Mouse (Mus musculus) heart, embryonic 13.5 days (tissue): ENCODE results near the gene Aebp1. TPM values are rescaled to one million over a fixed set of nuclear protein-coding genes. Genes with fewer than 3 reads are reported as not detected.

Experiments
- ATAC-seq: fragments of 200-750 bp; cut with Nextera tagmentation; 2 replicates; pipeline ENCODE4 v1.8.0; 2017; ENCODE audit warnings: moderate TSS enrichment; ENCODE audit not compliant: insufficient number of reproducible peaks, low FRiP score, low TSS enrichment; ENCODE audit errors: extremely low read depth
- H3K27ac ChIP-seq: fragments of 300-500 bp; sonication (generic); replicated peaks from 2 replicates; pipeline ENCODE4 v1.5.1; 2015; ENCODE audit warnings: moderate library complexity, mild to moderate bottlenecking, inconsistent platforms
- H3K27me3 ChIP-seq: fragments of 300-500 bp; sonication (generic); replicated peaks from 2 replicates; pipeline ENCODE4 v1.6.1; 2015; ENCODE audit warnings: mild to moderate bottlenecking, inconsistent platforms
- H3K36me3 ChIP-seq: fragments of 300-500 bp; sonication (generic); 2 replicates; pipeline ENCODE4 v1.6.1; 2015; ENCODE audit warnings: mild to moderate bottlenecking, inconsistent platforms
- H3K4me1 ChIP-seq: fragments of 300-500 bp; sonication (generic); 2 replicates; pipeline ENCODE4 v1.6.1; 2015; ENCODE audit warnings: inconsistent platforms
- H3K4me2 ChIP-seq: fragments of 300-500 bp; sonication (generic); 2 replicates; pipeline ENCODE4 v1.6.1; 2015; ENCODE audit warnings: inconsistent platforms, mild to moderate bottlenecking, moderate library complexity
- H3K4me3 ChIP-seq: fragments of 300-500 bp; sonication (generic); 2 replicates; pipeline ENCODE4 v1.5.1; 2015; ENCODE audit warnings: moderate library complexity, mild to moderate bottlenecking, inconsistent platforms
- H3K9ac ChIP-seq: fragments of 300-500 bp; sonication (generic); 2 replicates; pipeline ENCODE4 v1.6.1; 2015; ENCODE audit warnings: inconsistent platforms, mild to moderate bottlenecking, moderate library complexity
- H3K9me3 ChIP-seq: fragments of 300-500 bp; sonication (generic); 2 replicates; pipeline ENCODE4 v1.6.1; 2016; ENCODE audit warnings: inconsistent platforms
- WGBS: fragments of 180-500 bp; shearing (Covaris S2); methylation state at CpG from one replicate; pipeline ENCODE4 v1.1.7; 2015; ENCODE audit warnings: mixed read lengths; 5-methylcytosine and 5-hydroxymethylcytosine counted together
- polyA plus RNA-seq: library from polyadenylated mRNA; unstranded; fragments of >200 nt; fragmentation: Nextera tagmentation; extraction: Ambion mirVana; gene quantifications from 2 replicates; pipeline ENCODE4 v1.2.1, GENCODE M21; 2015

Gene Aebp1
- polyA plus RNA-seq, 1 experiment from 2014 or later = 36.1 TPM

GRCm38 (mm10) chr11:5856479-5857130, 5.1 kb upstream of the Aebp1 start:
- no peak overlapping the region for H3K9ac ChIP-seq
- peaks cover 16% of the 10 kb centered on the region; the same call in 1 of the 2 replicates for H3K27me3 ChIP-seq
- H3K9me3 ChIP-seq = no peaks in the 10 kb centered on the region
- no peak for ATAC-seq
- no peak overlapping the region for H3K4me2 ChIP-seq
- H3K4me1 ChIP-seq = peaks cover 40% of the 10 kb centered on the region
- H3K27ac ChIP-seq = no peak overlapping the region
- no peaks in the 10 kb centered on the region for H3K36me3 ChIP-seq
- WGBS = 56% methylated on average over 8 of the region's 8 CpGs
- H3K4me3 ChIP-seq = no peak overlapping the region

GRCm38 (mm10) chr11:5858723-5859122, 3.0 kb upstream of the Aebp1 start:
- H3K9ac ChIP-seq = no peak overlapping the region
- no peak overlapping the region for H3K4me2 ChIP-seq
- 84% methylated on average over 1 of the region's 1 CpGs for WGBS
- peaks cover 46% of the 10 kb centered on the region for H3K4me1 ChIP-seq
- H3K4me3 ChIP-seq = no peak overlapping the region
- no peak overlapping the region for H3K27ac ChIP-seq
- no peaks in the 10 kb centered on the region for H3K9me3 ChIP-seq
- no peak for ATAC-seq
- peaks cover 33% of the 10 kb centered on the region; the same call in 1 of the 2 replicates for H3K27me3 ChIP-seq
- H3K36me3 ChIP-seq = no peaks in the 10 kb centered on the region

DNA sequence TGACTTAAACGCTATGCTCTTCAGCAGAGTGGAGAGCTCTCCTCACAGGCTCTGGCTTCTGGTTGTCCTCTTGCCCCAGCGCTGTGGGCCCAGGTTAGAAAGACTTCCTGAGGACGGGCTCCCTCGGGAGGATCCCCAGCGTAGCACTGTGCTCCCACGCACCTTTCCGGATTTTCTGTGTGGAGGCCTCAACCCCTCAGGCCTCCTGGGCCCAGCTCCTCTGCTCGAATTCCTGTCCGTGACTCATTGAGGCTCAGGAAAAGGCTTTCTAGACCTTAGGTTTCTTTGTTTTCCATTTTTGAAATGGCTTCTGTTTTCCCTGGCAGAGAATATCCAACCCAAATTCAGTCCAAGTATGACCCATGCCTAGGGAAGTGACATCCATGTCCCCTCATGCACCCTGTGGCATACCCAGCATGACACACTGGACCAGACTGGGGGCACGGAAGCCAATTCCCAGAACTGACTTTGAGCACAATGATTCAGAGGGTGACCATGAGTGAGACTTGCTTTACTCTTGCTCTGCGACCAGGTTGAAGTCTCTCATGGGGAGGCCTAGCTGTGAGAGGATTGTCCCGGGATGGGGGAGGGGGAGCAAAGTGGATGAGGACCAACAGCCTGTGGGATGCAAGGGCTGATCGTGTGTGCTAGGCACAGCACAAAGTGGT, 1.7 kb upstream of the Aebp1 start:
- Histone ChIP-seq H3K4me3 (no peak overlapping the region), H3K27ac (no peak overlapping the region), H3K27me3 (peaks cover 35% of the 10 kb centered on the region; the same call in 1 of the 2 replicates), H3K4me1 (peaks cover 46% of the 10 kb centered on the region), H3K4me2 (no peak overlapping the region), H3K9me3 (no peaks in the 10 kb centered on the region), H3K9ac (no peak overlapping the region), H3K36me3 (peaks cover 11% of the 10 kb centered on the region)
- 76% methylated on average over 13 of the region's 13 CpGs for WGBS
- no peak for ATAC-seq

DNA sequence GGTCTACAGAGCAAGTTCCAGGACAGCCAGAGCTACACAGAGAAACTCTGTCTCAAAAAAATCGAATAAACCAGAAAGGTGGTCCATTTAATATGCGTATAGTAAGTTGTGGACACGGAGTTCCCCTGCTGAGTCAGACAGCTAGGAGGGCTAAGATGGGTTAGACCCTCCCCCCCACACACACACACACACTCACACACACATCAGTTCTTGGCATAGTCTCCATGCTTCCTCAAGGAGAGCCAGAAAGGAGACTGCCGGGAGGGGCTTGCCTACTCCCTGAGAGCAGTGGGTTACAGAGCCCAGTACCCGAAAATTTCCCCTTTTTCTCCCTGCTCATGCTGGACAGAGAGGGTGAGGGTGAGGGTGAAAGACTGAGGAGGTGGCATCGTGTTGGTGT, 1.1 kb upstream of the Aebp1 start:
- Histone ChIP-seq H3K27me3 (peaks cover 35% of the 10 kb centered on the region; the same call in 1 of the 2 replicates), H3K36me3 (peaks cover 17% of the 10 kb centered on the region), H3K9me3 (no peaks in the 10 kb centered on the region), H3K4me2 (no peak overlapping the region), H3K9ac (no peak overlapping the region), H3K4me1 (peaks cover 43% of the 10 kb centered on the region), H3K27ac (no peak overlapping the region), H3K4me3 (no peak overlapping the region)
- ATAC-seq = no peak
- WGBS = 53% methylated on average over 6 of the region's 6 CpGs

GRCm38 (mm10) chr11:5862394-5863105, 803 bp downstream of the Aebp1 start:
- Histone ChIP-seq H3K4me3 (peak overlapping the region; percentile 63), H3K27me3 (peaks cover 35% of the 10 kb centered on the region; the same call in 1 of the 2 replicates), H3K4me2 (peak overlapping the region; percentile 95), H3K36me3 (peaks cover 18% of the 10 kb centered on the region), H3K27ac (no peak overlapping the region), H3K9ac (peak overlapping the region; percentile 84), H3K9me3 (no peaks in the 10 kb centered on the region), H3K4me1 (peaks cover 29% of the 10 kb centered on the region)
- 14% methylated on average over 15 of the region's 15 CpGs for WGBS
- ATAC-seq = no peak

GRCm38 (mm10) chr11:5867196-5867595, 5.4 kb downstream of the Aebp1 start:
- 78% methylated on average over 2 of the region's 2 CpGs for WGBS
- Histone ChIP-seq H3K4me1 (peaks cover 12% of the 10 kb centered on the region), H3K9ac (0 out of 2 replicates have a peak overlapping the region, but pooled peaks have one; percentile 14), H3K27ac (no peak overlapping the region), H3K4me2 (no peak overlapping the region), H3K36me3 (peaks cover 63% of the 10 kb centered on the region), H3K9me3 (no peaks in the 10 kb centered on the region), H3K27me3 (peaks cover 15% of the 10 kb centered on the region; the same call in 1 of the 2 replicates), H3K4me3 (no peak overlapping the region)
- no peak for ATAC-seq

- Histone ChIP-seq H3K27me3 (peaks cover 6% of the 10 kb centered on the region; the same call in 1 of the 2 replicates), H3K9me3 (no peaks in the 10 kb centered on the region), H3K9ac (no peak overlapping the region), H3K4me1 (peaks cover under 1% of the 10 kb centered on the region; the same call in 1 of the 2 replicates), H3K36me3 (peaks cover 75% of the 10 kb centered on the region), H3K4me2 (no peak overlapping the region), H3K27ac (no peak overlapping the region), H3K4me3 (no peak overlapping the region)
- 86% methylated on average over 12 of the region's 12 CpGs for WGBS
- ATAC-seq = no peak
Measured at GRCm38 (mm10) chr11:5868324-5868723, 6.6 kb downstream of the Aebp1 start.

GRCm38 (mm10) chr11:5869331-5869730, 7.6 kb downstream of the Aebp1 start:
- H3K27me3 ChIP-seq = no peaks in the 10 kb centered on the region
- no peaks in the 10 kb centered on the region for H3K9me3 ChIP-seq
- no peak overlapping the region for H3K4me2 ChIP-seq
- H3K4me1 ChIP-seq = no peaks in the 10 kb centered on the region
- no peak for ATAC-seq
- H3K36me3 ChIP-seq = peaks cover 81% of the 10 kb centered on the region
- H3K4me3 ChIP-seq = no peak overlapping the region
- H3K27ac ChIP-seq = no peak overlapping the region
- H3K9ac ChIP-seq = no peak overlapping the region
- 91% methylated on average over 16 of the region's 16 CpGs for WGBS

DNA sequence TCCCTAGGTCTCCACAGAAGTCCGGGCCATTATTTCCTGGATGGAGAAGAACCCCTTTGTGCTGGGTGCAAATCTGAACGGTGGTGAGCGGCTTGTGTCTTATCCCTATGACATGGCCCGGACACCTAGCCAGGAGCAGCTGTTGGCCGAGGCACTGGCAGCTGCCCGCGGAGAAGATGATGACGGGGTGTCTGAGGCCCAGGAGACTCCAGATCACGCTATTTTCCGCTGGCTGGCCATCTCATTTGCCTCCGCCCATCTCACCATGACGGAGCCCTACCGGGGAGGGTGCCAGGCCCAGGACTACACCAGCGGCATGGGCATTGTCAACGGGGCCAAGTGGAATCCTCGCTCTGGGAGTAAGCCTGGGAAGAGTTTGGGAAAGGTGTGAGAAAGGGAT, 8.3 kb downstream of the Aebp1 start:
- Histone ChIP-seq H3K9ac (no peak overlapping the region), H3K9me3 (no peaks in the 10 kb centered on the region), H3K4me2 (no peak overlapping the region), H3K4me1 (no peaks in the 10 kb centered on the region), H3K36me3 (peaks cover 81% of the 10 kb centered on the region), H3K4me3 (no peak overlapping the region), H3K27me3 (no peaks in the 10 kb centered on the region), H3K27ac (no peak overlapping the region)
- ATAC-seq = no peak
- WGBS = 83% methylated on average over 16 of the region's 16 CpGs

- H3K4me2 ChIP-seq = no peak overlapping the region
- no peaks in the 10 kb centered on the region for H3K9me3 ChIP-seq
- H3K9ac ChIP-seq = no peak overlapping the region
- no peak for ATAC-seq
- 94% methylated on average over 11 of the region's 11 CpGs for WGBS
- H3K4me1 ChIP-seq = peaks cover 20% of the 10 kb centered on the region
- no peak overlapping the region for H3K27ac ChIP-seq
- H3K36me3 ChIP-seq = peaks cover 89% of the 10 kb centered on the region
- no peaks in the 10 kb centered on the region for H3K27me3 ChIP-seq
- H3K4me3 ChIP-seq = no peak overlapping the region
Measured at GRCm38 (mm10) chr11:5872707-5873106, 11.0 kb downstream of the Aebp1 start.

GRCm38 (mm10) chr11:5873192-5873591, 11.4 kb downstream of the Aebp1 start:
- Histone ChIP-seq H3K9me3 (no peaks in the 10 kb centered on the region), H3K4me2 (no peak overlapping the region), H3K27ac (no peak overlapping the region), H3K4me3 (no peak overlapping the region), H3K27me3 (no peaks in the 10 kb centered on the region), H3K9ac (no peak overlapping the region), H3K4me1 (peaks cover 20% of the 10 kb centered on the region), H3K36me3 (peaks cover 84% of the 10 kb centered on the region)
- no peak for ATAC-seq
- WGBS = 95% methylated on average over 9 of the region's 9 CpGs
